Mouse (Mus musculus) CD4-positive naive resting alpha-beta T cell, adult 76 days (primary cell): ENCODE results near the gene Dusp28. TPM values are rescaled to one million over a fixed set of nuclear protein-coding genes. Genes with fewer than 3 reads are reported as not detected.

Source experiments
- total RNA-seq: library from RNA; stranded (reverse); gene quantifications from one replicate; pipeline ENCODE4 v1.2.4, GENCODE M21; 2023

Dusp28 gene
- total RNA-seq = 4.2 TPM

GRCm38 (mm10) chr1:92906779-92907631 is at the start of gene Dusp28:
Gene Dusp28, plus strand, starts transcription at chr1:92906981.

GRCm38 (mm10) chr1:92902786-92903185 is 4.0 kb upstream of the Dusp28 start, which contains the start of gene Ankmy1:
Gene Ankmy1, minus strand, starts transcription at chr1:92902906.

GRCm38 (mm10) chr1:92910239-92910885 is 3.6 kb downstream of the Dusp28 start, which contains the start of gene Rnpepl1:
Gene Rnpepl1, plus strand, starts transcription at chr1:92910783.

GRCm38 (mm10) chr1:92934182-92934827 is 27.5 kb downstream of the Dusp28 start, which contains the start of gene Capn10:
Gene Capn10, plus strand, starts transcription at chr1:92934376.

GRCm38 (mm10) chr1:92950607-92951006 is 43.8 kb downstream of the Dusp28 start, which contains the start of gene Gpr35:
Gene Gpr35, plus strand, starts transcription at chr1:92950865.

Other genes starting within 250 kb of the Dusp28 start
- 3.6 TPM for gene Gpc1, start 75.3 kb upstream of the Dusp28 start, total RNA-seq
- 1.6 TPM for gene Ankmy1, start 4.1 kb upstream of the Dusp28 start, total RNA-seq
- gene Rnpepl1, start 3.8 kb downstream of the Dusp28 start, total RNA-seq = 83.0 TPM
- 13.0 TPM for gene Capn10, start 27.4 kb downstream of the Dusp28 start, total RNA-seq
- 0.62 TPM for gene Gpr35, start 43.9 kb downstream of the Dusp28 start, total RNA-seq
- gene Aqp12, start 99.4 kb downstream of the Dusp28 start, total RNA-seq = not detected
- gene Kif1a, start 195.0 kb downstream of the Dusp28 start, total RNA-seq = not detected
- gene Agxt, start 228.3 kb downstream of the Dusp28 start, total RNA-seq = not detected